Mouse (Mus musculus): ENCODE results near the gene Bcl2.

- no peak; the same call in 1 of the 2 replicates for TF ChIP-seq CTCF (IDR thresholded peaks at IDR 0.05; ENCODE audit: low read depth, low read length)
- TF ChIP-seq GATA1 (IDR thresholded peaks at IDR 0.05; ENCODE audit: borderline replicate concordance, low read length) = no peak
These were observed 169.1 kb downstream of the Bcl2 start for GRCm38 (mm10) chr1:106544817-106545612.

Measured in G1E (cell line).